Mouse (Mus musculus) heart, embryonic 11.5 days (tissue): Measurements from ENCODE around the gene Nmi. TPM values are rescaled to one million over a fixed set of nuclear protein-coding genes. Genes with fewer than 3 reads are reported as not detected.

Experiments used
- ATAC-seq: fragments of 200-750 bp; cut with Nextera tagmentation; replicated peaks from 2 replicates; pipeline ENCODE4 v1.8.0; 2017; ENCODE audit warnings: moderate library complexity; ENCODE audit not compliant: insufficient number of reproducible peaks, low FRiP score, low TSS enrichment
- H3K27ac ChIP-seq: fragments of 300-500 bp; sonication (generic); 2 replicates; pipeline ENCODE4 v1.5.1; 2014; ENCODE audit warnings: mild to moderate bottlenecking, low read depth, low read length
- H3K27me3 ChIP-seq: fragments of 300-500 bp; sonication (generic); 2 replicates; pipeline ENCODE4 v1.6.1; 2014; ENCODE audit warnings: mild to moderate bottlenecking, low read length, mixed read lengths; ENCODE audit not compliant: control insufficient read depth, insufficient read depth
- H3K36me3 ChIP-seq: fragments of 300-500 bp; sonication (generic); 2 replicates; pipeline ENCODE4 v1.6.1; 2014; ENCODE audit warnings: mild to moderate bottlenecking, low read length, moderate library complexity, mixed read lengths; ENCODE audit not compliant: control insufficient read depth, insufficient read depth
- H3K4me1 ChIP-seq: fragments of 300-500 bp; sonication (generic); 2 replicates; pipeline ENCODE4 v1.6.1; 2014; ENCODE audit warnings: low read length; ENCODE audit not compliant: control insufficient read depth, insufficient read depth
- H3K4me2 ChIP-seq: fragments of 300-500 bp; sonication (generic); 2 replicates; pipeline ENCODE4 v1.6.1; 2014; ENCODE audit warnings: mild to moderate bottlenecking, moderate library complexity
- H3K4me3 ChIP-seq: fragments of 300-500 bp; sonication (generic); 2 replicates; pipeline ENCODE4 v1.5.1; 2014; ENCODE audit warnings: low read depth, low read length
- H3K9ac ChIP-seq: fragments of 300-500 bp; sonication (generic); 2 replicates; pipeline ENCODE4 v1.6.1; 2014; ENCODE audit warnings: mild to moderate bottlenecking, low read depth, low read length, moderate library complexity
- H3K9me3 ChIP-seq: fragments of 300-500 bp; sonication (generic); replicated peaks from 2 replicates; pipeline ENCODE4 v1.6.1; 2016; ENCODE audit warnings: low read length; ENCODE audit not compliant: control insufficient read depth
- WGBS: fragments of 180-500 bp; shearing (Covaris S2); extraction: QIAGEN DNeasy Blood & Tissue Kit; methylation state at CpG from one replicate; pipeline ENCODE4 v1.1.7; 2014; ENCODE audit not compliant: insufficient replicate concordance; 5-methylcytosine and 5-hydroxymethylcytosine counted together
- polyA plus RNA-seq: library from polyadenylated mRNA; unstranded; fragments of >200 nt; fragmentation: Nextera tagmentation; extraction: Ambion mirVana; gene quantifications from 2 replicates; pipeline ENCODE4 v1.2.1, GENCODE M21; 2014

The Nmi gene
- polyA plus RNA-seq, 1 experiment from 2014 or later, result 12.6 TPM

DNA sequence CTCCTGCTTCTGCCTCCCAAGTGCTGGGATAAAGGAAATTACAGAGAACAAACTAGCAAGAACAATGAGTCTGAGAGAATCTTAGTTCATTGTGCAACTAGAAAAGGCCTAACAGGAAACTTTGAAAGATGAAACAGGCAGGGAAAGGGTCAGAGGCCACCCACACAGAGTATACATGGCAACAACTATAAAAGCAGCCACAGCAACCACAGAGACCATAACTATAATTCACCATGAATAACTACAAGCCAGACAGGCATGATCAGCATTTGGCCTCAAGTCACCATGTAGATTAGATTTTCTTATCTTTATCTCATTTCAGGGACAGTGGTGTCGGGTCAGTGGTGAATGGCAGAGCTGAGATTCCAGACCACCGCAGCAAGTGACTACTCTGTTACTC is 16.3 kb upstream of the Nmi start:
- H3K27ac ChIP-seq, result no peak overlapping the region
- no peak for ATAC-seq
- H3K4me3 ChIP-seq, result no peak overlapping the region
- H3K4me1 ChIP-seq, result no peaks in the 10 kb centered on the region
- no peaks in the 10 kb centered on the region for H3K9me3 ChIP-seq
- H3K36me3 ChIP-seq, result no peaks in the 10 kb centered on the region
- WGBS, result 26% methylated on average over 2 of the region's 2 CpGs
- no peak overlapping the region for H3K4me2 ChIP-seq
- H3K27me3 ChIP-seq, result no peaks in the 10 kb centered on the region
- H3K9ac ChIP-seq, result no peak overlapping the region

DNA sequence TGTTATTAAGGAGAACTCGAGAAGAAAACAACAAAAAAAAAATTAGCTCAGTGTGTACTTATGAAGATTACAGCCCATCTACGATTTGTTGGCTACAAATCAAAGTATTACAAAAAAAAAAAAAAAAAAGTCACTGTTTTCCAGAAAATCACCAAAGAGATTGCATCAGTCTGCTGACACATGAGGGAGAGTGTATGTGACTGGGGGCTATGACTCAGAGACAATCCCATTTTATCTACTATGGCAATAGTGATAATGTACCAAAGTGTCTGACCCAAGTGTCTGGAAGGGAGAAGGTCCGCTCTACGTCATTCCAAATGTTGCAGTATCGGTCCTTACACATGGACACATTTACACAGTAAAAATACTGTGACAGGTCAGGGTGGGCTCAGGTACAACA is 13.4 kb upstream of the Nmi start:
- Histone ChIP-seq H3K4me3 (no peak overlapping the region), H3K4me2 (no peak overlapping the region), H3K27ac (no peak overlapping the region), H3K4me1 (no peaks in the 10 kb centered on the region), H3K9me3 (no peaks in the 10 kb centered on the region), H3K36me3 (no peaks in the 10 kb centered on the region), H3K27me3 (no peaks in the 10 kb centered on the region), H3K9ac (no peak overlapping the region)
- no peak for ATAC-seq
- WGBS, result 76% methylated on average over 5 of the region's 5 CpGs

DNA sequence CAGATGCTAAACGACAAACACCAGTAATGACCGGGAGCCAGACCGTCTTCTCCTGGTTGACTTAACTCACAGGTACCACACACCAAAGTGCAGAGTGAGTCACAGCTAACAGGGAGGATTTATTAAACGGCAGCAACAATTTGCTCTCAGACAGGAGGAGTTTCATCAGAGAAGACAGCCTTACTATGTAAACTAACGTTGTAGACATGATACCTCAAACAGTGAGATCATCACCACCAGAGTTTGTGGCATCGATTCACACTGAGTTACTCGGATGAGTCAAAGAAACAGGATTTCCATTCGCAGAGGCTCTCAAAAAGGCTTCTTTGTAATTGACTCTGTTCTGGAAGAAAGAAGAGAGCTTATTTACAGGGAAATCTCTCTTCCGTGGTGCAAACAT is 12.9 kb upstream of the Nmi start:
- Histone ChIP-seq H3K4me3 (no peak overlapping the region), H3K27ac (no peak overlapping the region), H3K36me3 (no peaks in the 10 kb centered on the region), H3K9me3 (no peaks in the 10 kb centered on the region), H3K4me1 (no peaks in the 10 kb centered on the region), H3K9ac (no peak overlapping the region), H3K4me2 (no peak overlapping the region), H3K27me3 (no peaks in the 10 kb centered on the region)
- 74% methylated on average over 9 of the region's 9 CpGs for WGBS
- ATAC-seq, result no peak

DNA sequence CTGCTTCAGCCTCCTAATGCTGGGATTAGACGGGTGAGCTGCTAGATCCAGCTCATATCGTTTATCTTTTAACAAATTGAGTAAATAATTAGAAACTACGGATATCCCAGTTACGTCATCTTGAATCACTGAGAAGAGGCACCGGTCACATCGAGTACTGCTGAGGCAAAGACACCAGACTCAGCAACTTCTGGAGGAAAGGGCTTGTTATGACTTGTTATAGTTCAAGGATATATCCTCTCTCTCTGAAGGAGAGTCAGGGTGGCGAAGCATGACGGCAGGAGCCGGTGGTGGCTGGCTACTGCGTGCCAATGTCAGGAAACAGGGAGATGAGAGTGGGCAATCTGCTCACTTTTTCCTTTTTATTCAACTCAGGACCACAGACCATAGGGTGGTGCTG is 11.9 kb upstream of the Nmi start:
- WGBS, result 87% methylated on average over 10 of the region's 10 CpGs
- Histone ChIP-seq H3K36me3 (no peaks in the 10 kb centered on the region), H3K4me1 (no peaks in the 10 kb centered on the region)

DNA sequence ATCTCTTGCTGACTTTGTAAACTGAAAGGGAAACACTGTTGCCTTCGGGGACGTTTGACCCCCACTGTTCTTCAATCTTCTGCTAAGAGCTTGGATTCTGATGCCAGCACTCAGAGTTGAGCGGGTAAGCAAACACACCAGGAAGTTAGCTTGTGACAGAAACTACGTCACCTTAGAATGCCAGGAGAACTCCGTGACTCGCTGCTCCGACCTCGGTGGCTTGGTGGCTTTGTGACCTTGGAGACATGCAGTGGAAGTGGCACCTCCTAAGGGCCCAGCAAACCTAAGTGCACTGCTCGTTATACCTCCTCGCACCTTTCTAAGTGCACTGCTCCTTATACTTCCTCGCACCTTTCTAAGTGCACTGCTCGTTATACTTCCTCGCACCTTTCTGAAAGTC is 9.0 kb upstream of the Nmi start:
- ATAC-seq, result no peak
- peak overlapping the region; percentile 57 for H3K27ac ChIP-seq

More for the DNA sequence above, 11.9 kb upstream of the Nmi start:
- ATAC-seq, result no peak
- Histone ChIP-seq H3K4me3 (no peak overlapping the region), H3K9ac (no peak overlapping the region), H3K27ac (no peak overlapping the region), H3K4me2 (no peak overlapping the region), H3K9me3 (no peaks in the 10 kb centered on the region), H3K27me3 (no peaks in the 10 kb centered on the region)

DNA sequence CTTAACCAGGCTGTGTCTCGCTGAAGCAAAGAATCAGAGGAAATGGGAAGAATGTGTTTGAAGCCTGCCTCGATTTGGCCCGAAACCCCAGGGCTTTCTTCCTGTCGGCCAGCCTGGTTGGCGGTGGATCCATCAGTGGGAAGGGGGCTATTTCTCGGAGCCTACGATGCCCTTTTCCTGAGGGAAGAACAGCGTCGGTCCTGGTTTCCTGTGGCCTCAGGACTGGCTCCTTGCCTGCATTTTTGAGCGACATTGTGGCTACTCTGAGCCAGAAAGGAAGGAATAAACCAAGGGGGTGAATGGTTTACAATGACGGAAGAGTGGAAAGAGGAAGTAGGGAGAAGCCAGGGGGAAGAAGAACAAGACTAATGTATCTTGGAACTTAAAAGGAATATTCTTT is 8.3 kb upstream of the Nmi start:
- ATAC-seq, result no peak
- H3K9ac ChIP-seq, result no peak overlapping the region
- 41% methylated on average over 11 of the region's 11 CpGs for whole genome bisulfite sequencing
- H3K4me3 ChIP-seq, result no peak overlapping the region
- H3K27me3 ChIP-seq, result no peaks in the 10 kb centered on the region
- no peaks in the 10 kb centered on the region for H3K4me1 ChIP-seq
- peak overlapping the region; percentile 9; the same call in 1 of the 2 replicates for H3K4me2 ChIP-seq
- peaks cover 6% of the 10 kb centered on the region; the same call in 1 of the 2 replicates for H3K9me3 ChIP-seq
- peak overlapping the region; percentile 57 for H3K27ac ChIP-seq
- H3K36me3 ChIP-seq, result no peaks in the 10 kb centered on the region

More for the DNA sequence above, 9.0 kb upstream of the Nmi start:
- WGBS, result 49% methylated on average over 13 of the region's 13 CpGs
- peaks cover 6% of the 10 kb centered on the region; the same call in 1 of the 2 replicates for H3K9me3 ChIP-seq
- peak overlapping the region; percentile 20; the same call in 1 of the 2 replicates for H3K4me2 ChIP-seq
- no peaks in the 10 kb centered on the region for H3K4me1 ChIP-seq
- no peaks in the 10 kb centered on the region for H3K36me3 ChIP-seq
- no peaks in the 10 kb centered on the region for H3K27me3 ChIP-seq
- no peak overlapping the region for H3K9ac ChIP-seq
- no peak overlapping the region for H3K4me3 ChIP-seq

DNA sequence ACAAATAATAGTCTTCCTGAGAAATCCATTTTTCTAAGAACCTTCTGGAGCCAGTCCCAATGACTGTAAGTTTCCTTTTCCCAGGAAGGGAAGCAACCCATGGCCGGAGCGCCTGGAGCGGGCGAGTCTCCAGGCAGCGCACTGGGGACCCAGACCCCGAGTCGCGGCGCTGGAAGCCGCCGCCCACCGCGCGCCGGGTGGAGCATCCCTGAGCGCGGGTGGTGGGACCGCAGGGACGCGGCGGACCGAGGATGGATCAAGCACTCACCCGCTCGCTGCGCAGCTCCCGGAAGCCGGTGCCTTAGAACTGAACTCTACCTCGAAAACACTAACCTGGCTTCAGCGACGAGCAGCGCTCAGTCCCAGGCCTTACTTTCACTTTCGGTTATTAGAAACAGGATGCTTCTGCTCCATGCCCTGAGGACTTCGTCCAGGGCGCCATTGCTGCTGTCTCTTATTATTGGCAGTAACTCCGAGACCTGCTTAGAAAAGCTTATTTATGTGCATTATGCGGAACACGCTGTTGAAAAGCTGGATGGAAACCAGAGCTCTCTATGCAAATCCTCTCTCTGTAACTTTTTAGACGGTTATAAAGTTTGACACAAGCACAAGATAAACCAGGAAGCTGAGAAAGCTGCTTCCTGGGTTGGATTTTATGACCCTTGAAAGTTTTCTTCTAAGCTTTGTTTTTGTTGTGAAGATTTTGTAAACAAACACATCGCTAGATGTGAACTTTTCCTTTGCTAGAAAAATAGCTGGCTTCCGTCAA is 469 bp downstream of the Nmi start:
- H3K4me1 ChIP-seq, result no peaks in the 10 kb centered on the region
- peak overlapping the region; percentile 69 for H3K4me2 ChIP-seq
- peak overlapping the region; percentile 75 for H3K9ac ChIP-seq
- WGBS, result 3% methylated on average over 40 of the region's 40 CpGs
- peak; percentile 78 for ATAC-seq
- peak overlapping the region; percentile 67 for H3K27ac ChIP-seq
- no peaks in the 10 kb centered on the region for H3K36me3 ChIP-seq
- peak overlapping the region; percentile 68 for H3K4me3 ChIP-seq
- no peaks in the 10 kb centered on the region for H3K9me3 ChIP-seq
- H3K27me3 ChIP-seq, result no peaks in the 10 kb centered on the region

DNA sequence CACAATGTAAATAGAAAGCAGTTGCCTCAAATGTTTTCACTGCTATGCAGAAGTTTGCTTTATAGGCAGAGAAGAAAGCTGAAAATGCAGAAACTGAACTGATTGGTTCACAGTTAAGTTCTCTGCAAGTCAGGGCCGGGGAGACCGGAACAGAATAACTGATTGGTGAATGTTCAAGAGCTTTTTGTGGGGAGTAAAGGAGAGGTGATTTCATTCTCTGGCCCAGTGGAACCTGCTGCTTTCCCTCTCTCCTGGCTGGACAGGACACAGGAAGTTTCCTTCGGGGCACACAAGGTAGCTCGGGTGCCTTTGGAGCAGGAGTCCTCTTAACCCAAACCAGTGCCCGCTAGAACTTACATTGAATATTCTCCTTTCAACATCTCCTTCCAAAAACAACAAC is 1.2 kb downstream of the Nmi start:
- Histone ChIP-seq H3K4me3 (peak overlapping the region; percentile 68; the same call in 1 of the 2 replicates), H3K27ac (no peak overlapping the region; the same call in 1 of the 2 replicates), H3K27me3 (no peaks in the 10 kb centered on the region), H3K9me3 (no peaks in the 10 kb centered on the region), H3K4me1 (no peaks in the 10 kb centered on the region), H3K36me3 (no peaks in the 10 kb centered on the region), H3K4me2 (peak overlapping the region; percentile 69), H3K9ac (peak overlapping the region; percentile 75; the same call in 1 of the 2 replicates)
- ATAC-seq, result 0 out of 2 replicates have a peak, but pooled peaks have one; percentile 44
- WGBS, result 64% methylated on average over 5 of the region's 5 CpGs

DNA sequence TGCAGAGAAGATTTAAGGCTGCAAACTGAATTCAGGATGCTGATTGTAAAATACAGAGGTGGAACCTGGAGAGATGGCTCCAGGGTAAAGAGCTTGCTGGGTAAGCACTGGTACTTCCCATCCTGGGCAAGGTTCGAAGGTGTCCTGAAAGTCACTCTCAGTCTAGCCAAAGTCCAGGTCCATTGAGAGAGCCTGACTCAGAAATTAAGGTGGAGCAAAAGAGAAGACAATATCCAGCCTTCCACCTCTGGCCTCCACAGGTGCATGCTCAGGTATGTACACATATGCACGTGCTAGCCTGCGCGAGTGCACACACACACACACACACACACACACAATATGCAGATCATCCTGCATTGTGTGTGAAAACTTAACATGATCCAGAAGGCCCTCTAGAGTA is 2.4 kb downstream of the Nmi start:
- no peaks in the 10 kb centered on the region for H3K27me3 ChIP-seq
- H3K36me3 ChIP-seq, result no peaks in the 10 kb centered on the region
- H3K9ac ChIP-seq, result no peak overlapping the region
- no peak overlapping the region for H3K4me2 ChIP-seq
- ATAC-seq, result no peak
- H3K27ac ChIP-seq, result no peak overlapping the region
- 99% methylated on average over 4 of the region's 4 CpGs for WGBS
- no peaks in the 10 kb centered on the region for H3K4me1 ChIP-seq
- H3K9me3 ChIP-seq, result no peaks in the 10 kb centered on the region
- no peak overlapping the region for H3K4me3 ChIP-seq
